Mouse (Mus musculus) forebrain, embryonic 14.5 days (tissue): ENCODE data around the gene Iqgap1. TPM values are rescaled to one million over a fixed set of nuclear protein-coding genes. Genes with fewer than 3 reads are reported as not detected.
A peak's percentile ranks its signal among the peaks of the same experiment; 100 is the strongest.

ENCODE experiments used
- ATAC-seq: fragments of 200-750 bp; cut with Nextera tagmentation; 2 replicates; pipeline ENCODE4 v1.8.0; 2017; ENCODE audit warnings: mild to moderate bottlenecking, moderate library complexity
- DNase-seq: peaks from one replicate; pipeline ENCODE4 v3.0.0-alpha.2; 2015; ENCODE audit warnings: low spot score
- H3K27ac ChIP-seq: fragments of 300-500 bp; sonication (generic); 2 replicates; pipeline ENCODE4 v1.5.1; 2014; ENCODE audit warnings: low read depth, mild to moderate bottlenecking, control low read depth, low read length, moderate library complexity
- H3K27me3 ChIP-seq: fragments of 300-500 bp; sonication (generic); replicated peaks from 2 replicates; pipeline ENCODE4 v1.6.1; 2014; ENCODE audit warnings: low read length, control low read depth, mixed read lengths; ENCODE audit not compliant: control insufficient read depth, insufficient read depth
- H3K36me3 ChIP-seq: fragments of 300-500 bp; sonication (generic); 2 replicates; pipeline ENCODE4 v1.6.1; 2014; ENCODE audit warnings: low read length, control low read depth; ENCODE audit not compliant: control insufficient read depth, insufficient read depth
- H3K4me1 ChIP-seq: fragments of 300-500 bp; sonication (generic); 2 replicates; pipeline ENCODE4 v1.6.1; 2014; ENCODE audit warnings: antibody characterized with exemption, low read length, control low read depth; ENCODE audit not compliant: control insufficient read depth, insufficient read depth
- H3K4me2 ChIP-seq: fragments of 300-500 bp; sonication (generic); 2 replicates; pipeline ENCODE4 v1.6.1; 2014; ENCODE audit warnings: mild to moderate bottlenecking, control low read depth, low read length
- H3K4me3 ChIP-seq: fragments of 300-500 bp; sonication (generic); 2 replicates; pipeline ENCODE4 v1.5.1; 2014; ENCODE audit warnings: low read depth, low read length, control low read depth
- H3K9ac ChIP-seq: fragments of 300-500 bp; sonication (generic); 2 replicates; pipeline ENCODE4 v1.6.1; 2014; ENCODE audit warnings: mild to moderate bottlenecking, low read length, control low read depth, moderate library complexity
- H3K9me3 ChIP-seq: fragments of 300-500 bp; sonication (generic); replicated peaks from 2 replicates; pipeline ENCODE4 v1.6.1; 2016; ENCODE audit warnings: low read length, control low read depth, mixed read lengths; ENCODE audit not compliant: control insufficient read depth
- WGBS: fragments of 180-500 bp; shearing (Covaris S2); extraction: QIAGEN DNeasy Blood & Tissue Kit; methylation state at CpG from one replicate; pipeline ENCODE4 v1.1.7; 2014; 5-methylcytosine and 5-hydroxymethylcytosine counted together
- polyA plus RNA-seq: library from polyadenylated mRNA; unstranded; fragments of >200 nt; fragmentation: Nextera tagmentation; extraction: Ambion mirVana; gene quantifications from 2 replicates; pipeline ENCODE4 v1.2.1, GENCODE M21; 2014

Iqgap1 gene
- polyA plus RNA-seq, 1 experiment from 2014 or later, result 16.5 TPM

DNA sequence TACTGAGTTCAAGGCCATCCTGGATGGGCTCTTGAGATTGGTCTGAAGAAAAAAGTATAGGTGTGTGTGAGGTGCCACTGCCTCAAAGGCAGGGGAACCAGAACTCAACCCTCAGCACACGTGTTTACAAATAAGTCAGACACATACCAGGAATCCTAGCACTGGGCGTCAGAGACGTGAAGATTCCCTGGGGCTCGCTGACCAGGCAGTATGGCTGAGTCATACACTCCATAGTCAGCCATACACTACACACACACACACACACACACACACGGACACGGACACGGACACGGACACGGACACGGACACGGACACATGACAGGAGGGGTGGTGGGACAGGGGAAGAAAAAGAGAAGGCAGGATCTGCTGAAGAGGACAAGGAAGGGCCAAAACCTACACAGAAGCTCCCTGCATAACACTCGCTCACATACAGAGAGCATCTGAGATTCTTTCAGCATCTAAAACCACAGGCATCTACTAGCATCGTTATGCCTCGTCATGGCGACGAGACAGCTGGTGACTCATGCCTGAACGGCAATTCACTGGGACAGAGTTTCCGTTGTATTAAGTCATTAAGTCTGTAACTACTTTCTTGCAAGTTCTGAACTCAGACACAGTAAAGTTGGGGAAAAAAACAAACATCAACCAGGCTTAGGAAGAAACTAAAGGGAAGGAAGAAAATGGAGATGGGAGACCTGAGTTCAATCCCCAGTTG, 2.5 kb upstream of the Iqgap1 start:
- DNase-seq (peak; percentile 18), ATAC-seq (no peak)
- Histone ChIP-seq H3K4me3 (no peak overlapping the region), H3K36me3 (no peaks in the 10 kb centered on the region), H3K4me1 (0 out of 2 replicates have a peak, but pooled peaks cover 2% of the 10 kb centered on the region), H3K9me3 (no peaks in the 10 kb centered on the region), H3K9ac (no peak overlapping the region), H3K4me2 (no peak overlapping the region), H3K27me3 (no peaks in the 10 kb centered on the region), H3K27ac (no peak overlapping the region)
- WGBS, result 69% methylated on average over 18 of the region's 18 CpGs

DNA sequence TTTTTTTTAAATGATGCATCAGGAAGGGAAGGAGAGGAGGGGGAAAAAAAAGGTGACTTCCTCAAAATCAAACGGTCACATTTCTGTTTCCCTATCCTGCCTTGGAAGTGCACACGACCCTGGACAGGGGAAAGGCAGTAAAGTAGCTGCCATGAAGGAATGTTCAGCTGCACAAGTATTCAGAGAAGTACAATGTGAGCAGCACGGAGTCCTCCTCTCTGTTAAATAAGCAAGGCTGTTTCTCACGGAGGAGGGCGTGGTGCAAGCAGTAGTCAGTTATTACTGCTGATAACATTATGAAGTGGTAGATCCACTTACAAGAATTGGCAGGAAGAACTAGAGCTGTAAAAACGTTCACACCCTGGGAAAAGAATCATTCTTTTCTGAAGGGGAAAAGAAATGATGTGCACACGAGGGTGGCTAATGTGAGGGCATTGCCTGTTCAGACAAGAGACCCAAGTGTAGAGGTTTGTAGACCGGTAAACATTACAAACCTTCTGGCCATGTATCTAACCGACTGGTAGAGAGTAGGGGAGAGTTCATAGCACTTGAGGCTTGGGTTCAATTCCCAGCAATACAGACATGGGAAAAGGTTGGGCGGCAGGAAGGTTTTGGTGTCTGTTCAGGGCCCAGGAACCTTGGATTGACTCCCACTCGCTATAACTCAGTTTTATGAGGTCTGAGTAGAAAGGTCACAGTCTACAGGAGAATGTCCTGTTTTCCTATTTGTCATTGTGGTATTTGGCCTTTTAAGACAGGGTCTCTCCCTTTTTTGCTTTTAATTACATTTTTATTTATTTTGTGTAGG, 1.7 kb downstream of the Iqgap1 start:
- H3K9me3 ChIP-seq, result no peaks in the 10 kb centered on the region
- DNase-seq (no peak), ATAC-seq (no peak)
- no peaks in the 10 kb centered on the region for H3K36me3 ChIP-seq
- no peak overlapping the region for H3K9ac ChIP-seq
- no peak overlapping the region for H3K27ac ChIP-seq
- H3K4me1 ChIP-seq, result no peaks in the 10 kb centered on the region
- H3K27me3 ChIP-seq, result no peaks in the 10 kb centered on the region
- H3K4me3 ChIP-seq, result no peak overlapping the region
- no peak overlapping the region for H3K4me2 ChIP-seq
- 82% methylated on average over 11 of the region's 11 CpGs for WGBS

DNA sequence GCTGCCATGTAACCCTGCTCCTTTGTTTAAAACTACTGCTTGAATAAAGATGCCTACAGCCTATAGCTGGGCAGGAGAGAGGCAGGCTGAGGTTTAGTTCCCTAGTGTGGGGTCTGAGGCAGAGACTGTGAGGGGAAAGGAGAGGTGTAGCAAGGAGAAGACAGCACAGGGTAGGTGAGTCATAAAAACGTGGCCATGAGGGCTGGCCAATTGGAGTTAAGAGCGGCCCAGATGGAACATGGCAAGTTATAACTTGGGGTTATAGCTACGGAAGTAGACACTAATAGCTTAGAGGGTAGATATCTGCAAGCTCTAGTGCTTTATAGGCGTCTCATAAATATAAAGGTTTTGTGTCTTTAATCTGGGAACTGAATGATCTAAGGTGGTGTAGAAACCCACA, 2.5 kb downstream of the Iqgap1 start:
- 86% methylated on average over 4 of the region's 4 CpGs for WGBS
- ATAC-seq (no peak), DNase-seq (no peak)
- Histone ChIP-seq H3K4me1 (no peaks in the 10 kb centered on the region), H3K27ac (no peak overlapping the region), H3K9ac (no peak overlapping the region), H3K27me3 (no peaks in the 10 kb centered on the region), H3K36me3 (no peaks in the 10 kb centered on the region), H3K4me3 (no peak overlapping the region), H3K9me3 (no peaks in the 10 kb centered on the region), H3K4me2 (no peak overlapping the region)

DNA sequence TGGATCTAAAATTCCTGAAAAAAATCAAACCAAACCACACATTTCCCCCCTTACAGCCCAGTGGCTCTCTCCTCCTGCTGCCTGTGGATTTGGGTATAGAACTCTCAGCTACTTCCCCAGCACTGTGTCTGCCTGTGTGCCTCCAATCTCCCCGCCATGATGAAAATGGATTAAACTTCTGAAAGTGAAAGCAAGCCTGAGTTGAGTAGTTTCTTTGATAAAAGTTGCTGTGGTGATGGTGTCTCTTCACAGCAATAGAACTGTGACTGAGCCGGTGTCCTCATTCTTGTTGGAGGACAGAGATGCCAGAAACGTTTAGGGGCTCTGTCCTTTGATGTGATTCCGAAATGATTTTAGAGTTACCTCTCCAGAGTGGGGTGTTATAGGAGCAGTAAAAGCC, 4.9 kb downstream of the Iqgap1 start:
- WGBS, result 83% methylated on average over 4 of the region's 4 CpGs
- H3K27me3 ChIP-seq, result no peaks in the 10 kb centered on the region
- no peaks in the 10 kb centered on the region for H3K36me3 ChIP-seq
- no peak for DNase-seq
- H3K9ac ChIP-seq, result no peak overlapping the region
- H3K9me3 ChIP-seq, result no peaks in the 10 kb centered on the region
- no peak for ATAC-seq
- no peak overlapping the region for H3K27ac ChIP-seq
- H3K4me3 ChIP-seq, result no peak overlapping the region
- no peaks in the 10 kb centered on the region for H3K4me1 ChIP-seq
- no peak overlapping the region for H3K4me2 ChIP-seq

DNA sequence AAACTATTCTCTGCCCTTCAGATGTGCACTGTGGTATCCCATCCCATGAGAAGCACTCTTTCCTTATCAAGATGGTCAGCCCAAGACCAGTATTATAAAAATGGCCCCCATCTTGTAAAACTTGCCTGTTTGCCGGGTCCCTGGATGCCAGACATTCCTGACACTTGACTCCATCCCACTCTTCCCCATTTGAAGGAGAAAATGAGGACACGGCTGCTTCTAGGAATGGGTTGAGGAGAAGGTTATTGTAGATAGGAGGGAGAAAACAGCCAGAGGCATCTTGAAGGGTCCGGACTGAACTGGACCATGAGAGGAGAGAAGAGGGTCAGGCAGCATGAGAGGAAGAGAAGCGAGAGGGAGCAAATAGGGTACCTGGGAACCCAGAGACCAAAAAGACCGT, 9.1 kb downstream of the Iqgap1 start:
- Histone ChIP-seq H3K4me2 (no peak overlapping the region), H3K27me3 (no peaks in the 10 kb centered on the region), H3K9ac (no peak overlapping the region), H3K4me3 (no peak overlapping the region), H3K27ac (no peak overlapping the region), H3K36me3 (no peaks in the 10 kb centered on the region), H3K9me3 (no peaks in the 10 kb centered on the region), H3K4me1 (no peaks in the 10 kb centered on the region)
- ATAC-seq (no peak), DNase-seq (no peak)
- 80% methylated on average over 5 of the region's 5 CpGs for WGBS

DNA sequence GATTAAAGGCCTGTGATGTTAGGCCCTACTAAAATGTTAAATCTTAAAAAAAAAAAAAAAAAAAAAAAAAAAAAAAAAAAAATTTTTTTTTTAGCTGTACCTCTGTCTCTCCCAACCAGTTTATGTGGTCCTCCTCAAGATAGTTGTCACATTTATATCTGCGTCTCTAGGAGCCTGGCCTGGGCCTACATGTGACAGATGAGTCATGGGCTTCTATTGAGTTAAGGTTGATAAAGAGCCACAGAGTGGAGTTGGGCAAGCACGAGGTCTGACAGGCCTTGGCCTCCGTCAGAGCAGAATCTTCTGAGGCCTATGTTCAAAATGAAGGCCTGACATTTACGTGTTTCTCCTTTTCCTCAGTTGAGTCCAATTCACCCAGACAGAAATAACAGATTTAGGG, 12.4 kb downstream of the Iqgap1 start:
- Histone ChIP-seq H3K27ac (no peak overlapping the region), H3K27me3 (no peaks in the 10 kb centered on the region), H3K9me3 (no peaks in the 10 kb centered on the region), H3K36me3 (no peaks in the 10 kb centered on the region), H3K4me3 (no peak overlapping the region), H3K9ac (no peak overlapping the region), H3K4me1 (no peaks in the 10 kb centered on the region), H3K4me2 (no peak overlapping the region)
- ATAC-seq, result no peak
- 94% methylated on average over 4 of the region's 4 CpGs for WGBS
- DNase-seq, result no peak

DNA sequence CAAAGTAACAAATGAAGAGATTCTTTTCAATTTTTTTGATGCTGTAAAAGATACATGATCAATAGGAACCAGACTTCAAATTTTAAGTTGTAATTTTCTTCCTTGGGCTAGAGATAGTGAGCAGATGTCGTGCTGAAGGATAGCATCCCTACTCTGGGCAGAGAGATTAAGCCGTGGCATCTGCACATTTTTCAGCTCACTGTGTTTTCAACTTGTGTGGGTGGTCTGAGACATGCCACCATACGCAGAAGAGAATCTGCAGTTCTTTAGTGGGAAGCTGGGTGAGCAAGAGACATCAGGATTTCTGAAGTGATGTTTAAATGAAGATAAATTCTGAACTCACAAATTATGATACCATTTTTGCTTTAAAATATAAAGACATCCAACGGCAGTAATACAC, 19.4 kb downstream of the Iqgap1 start:
- no peak for ATAC-seq
- Histone ChIP-seq H3K4me2 (no peak overlapping the region), H3K4me1 (peaks cover 7% of the 10 kb centered on the region; the same call in 1 of the 2 replicates), H3K4me3 (no peak overlapping the region), H3K9ac (no peak overlapping the region), H3K36me3 (no peaks in the 10 kb centered on the region), H3K27ac (no peak overlapping the region), H3K27me3 (no peaks in the 10 kb centered on the region), H3K9me3 (no peaks in the 10 kb centered on the region)
- DNase-seq, result no peak
- WGBS, result 86% methylated on average over 4 of the region's 4 CpGs

DNA sequence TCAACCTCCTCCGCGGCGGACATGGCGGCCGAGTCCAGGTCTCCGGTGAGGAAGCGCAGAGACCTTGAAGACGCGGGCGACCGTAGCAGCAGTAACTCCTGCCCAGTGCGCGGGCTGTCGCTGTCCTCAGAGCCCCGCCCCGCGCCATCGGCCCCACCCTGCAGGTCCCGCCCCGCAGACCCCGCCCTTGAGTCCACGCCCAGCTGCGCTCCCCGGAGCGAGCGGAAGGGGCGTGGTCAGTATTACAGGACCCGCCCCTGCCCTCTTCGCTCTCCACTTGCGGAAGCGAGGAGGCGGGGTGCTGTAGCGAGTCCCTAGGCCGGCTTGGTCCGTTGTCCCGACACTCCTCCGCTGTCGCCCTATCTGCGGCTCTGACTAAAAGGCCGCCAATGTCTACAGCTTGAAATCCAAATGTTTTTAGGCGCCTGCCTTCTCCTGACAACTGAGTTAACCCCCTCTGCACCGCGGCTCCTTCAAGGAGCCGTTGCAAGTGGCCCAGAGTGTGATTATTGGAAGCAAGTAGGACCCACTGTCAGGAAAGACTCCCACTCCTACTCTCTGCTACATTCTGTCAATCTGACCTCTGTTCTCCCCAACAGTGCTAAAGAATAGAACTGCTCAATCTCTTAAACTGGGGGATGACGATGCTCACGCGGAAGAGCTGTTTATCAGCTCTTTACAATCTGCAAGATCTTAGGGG, 22.5 kb downstream of the Iqgap1 start:
- Histone ChIP-seq H3K4me1 (peaks cover 7% of the 10 kb centered on the region; the same call in 1 of the 2 replicates), H3K9ac (peak overlapping the region; percentile 87), H3K36me3 (peaks cover 12% of the 10 kb centered on the region), H3K4me3 (peak overlapping the region; percentile 86), H3K27me3 (no peaks in the 10 kb centered on the region), H3K4me2 (peak overlapping the region; percentile 84), H3K9me3 (no peaks in the 10 kb centered on the region), H3K27ac (peak overlapping the region; percentile 6; the same call in 1 of the 2 replicates)
- WGBS, result 1% methylated on average over 44 of the region's 47 CpGs
- ATAC-seq (peak; percentile 98), DNase-seq (peak; percentile 97)
